Mouse (Mus musculus): ENCODE data around the gene C1qtnf9.

- TF ChIP-seq POLR2A (IDR thresholded peaks at IDR 0.05; ENCODE audit: low read depth, low read length) (no peak), CTCF (IDR thresholded peaks at IDR 0.05; ENCODE audit: extremely low read depth, insufficient read length, insufficient replicate concordance, low read depth, low read length) (no peak)
These were observed 14.2 kb upstream of the C1qtnf9 start for GRCm38 (mm10) chr14:60753801-60754126.
